Mouse (Mus musculus) embryonic fibroblast, embryonic 13.5 days (primary cell): ENCODE measurements around the gene Ndufa7.

ENCODE experiments used
- CTCF ChIP-seq: IDR thresholded peaks from 2 replicates; pipeline ENCODE4 v1.5.1; 2011; ENCODE audit warnings: mild to moderate bottlenecking, control low read depth, low read length, moderate library complexity, borderline replicate concordance; ENCODE audit not compliant: insufficient read depth
- POLR2A ChIP-seq: IDR thresholded peaks from 2 replicates; pipeline ENCODE4 v1.6.1; 2011; ENCODE audit warnings: low read depth, mild to moderate bottlenecking, control low read depth, low read length, moderate library complexity

DNA sequence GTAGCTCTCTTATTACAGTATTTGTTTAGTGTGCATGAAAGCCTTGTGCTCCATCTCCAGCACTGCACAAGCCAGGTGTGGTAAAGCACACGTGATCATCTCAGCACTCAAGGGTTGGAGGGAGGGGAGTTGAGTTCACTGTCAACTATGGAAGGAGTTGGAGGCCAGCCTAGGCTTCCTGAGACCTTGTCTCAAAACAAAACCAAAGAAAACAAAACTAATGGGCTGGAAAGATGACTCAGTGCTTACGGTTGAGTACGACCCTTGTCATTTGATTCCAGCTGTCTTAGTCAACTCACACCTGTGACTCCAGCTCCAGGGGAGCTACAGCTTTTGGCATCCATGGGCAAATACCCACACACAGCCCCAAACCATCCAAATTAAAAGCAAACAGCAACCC lies 11.9 kb upstream of the Ndufa7 start:
- TF ChIP-seq CTCF (no peak), POLR2A (no peak)
